Mouse (Mus musculus): ENCODE measurements at regions not wholly inside any gene's neighbourhood (a gene's known extent, or its start where the extent isn't known, plus 50 kb on each side); places are given as distances from the start of the nearest gene placed in this dataset.

GRCm38 (mm10) chr4:153120480-153120879 is 362.1 kb downstream of the Ajap1 start:
- WGBS, result 50% methylated on average over 6 of the region's 6 CpGs
- H3K27ac ChIP-seq (ENCODE audit: control insufficient read depth, insufficient read depth, low read depth, low read length, poor library complexity), result no peak overlapping the region
- no peak for TF ChIP-seq CTCF (IDR thresholded peaks at IDR 0.05; ENCODE audit: control insufficient read depth, insufficient read depth, low read length)
- TF ChIP-seq POLR2A (IDR thresholded peaks at IDR 0.05; ENCODE audit: borderline replicate concordance, control insufficient read depth, low read depth, low read length), result no peak
- H3K4me1 ChIP-seq (ENCODE audit: control insufficient read depth, insufficient read depth, low read length), result no peaks in the 10 kb centered on the region
- no peak overlapping the region for H3K4me3 ChIP-seq (replicated peaks; ENCODE audit: control insufficient read depth, low read depth, low read length)

- Histone ChIP-seq H3K27ac (ENCODE audit: control insufficient read depth, insufficient read depth, low read depth, low read length, poor library complexity) (no peak overlapping the region), H3K4me1 (ENCODE audit: control insufficient read depth, insufficient read depth, low read length) (no peaks in the 10 kb centered on the region), H3K4me3 (replicated peaks; ENCODE audit: control insufficient read depth, low read depth, low read length) (no peak overlapping the region)
- 70% methylated on average over 4 of the region's 4 CpGs for WGBS
- TF ChIP-seq POLR2A (IDR thresholded peaks at IDR 0.05; ENCODE audit: borderline replicate concordance, control insufficient read depth, low read depth, low read length), result no peak
- no peak for TF ChIP-seq CTCF (IDR thresholded peaks at IDR 0.05; ENCODE audit: control insufficient read depth, insufficient read depth, low read length)
Observed at GRCm38 (mm10) chr4:153119647-153120102, 362.9 kb downstream of the Ajap1 start.

GRCm38 (mm10) chr4:153118824-153119646 is 363.6 kb downstream of the Ajap1 start:
- Histone ChIP-seq H3K4me1 (ENCODE audit: control insufficient read depth, insufficient read depth, low read length) (no peaks in the 10 kb centered on the region), H3K4me3 (replicated peaks; ENCODE audit: control insufficient read depth, low read depth, low read length) (no peak overlapping the region), H3K27ac (ENCODE audit: control insufficient read depth, insufficient read depth, low read depth, low read length, poor library complexity) (no peak overlapping the region)
- TF ChIP-seq CTCF (IDR thresholded peaks at IDR 0.05; ENCODE audit: control insufficient read depth, insufficient read depth, low read length) (no peak), POLR2A (IDR thresholded peaks at IDR 0.05; ENCODE audit: borderline replicate concordance, control insufficient read depth, low read depth, low read length) (no peak)
- 72% methylated on average over 14 of the region's 14 CpGs for WGBS

GRCm38 (mm10) chr4:153114998-153115397 is 367.6 kb downstream of the Ajap1 start:
- TF ChIP-seq CTCF (IDR thresholded peaks at IDR 0.05; ENCODE audit: control insufficient read depth, insufficient read depth, low read length) (no peak), POLR2A (IDR thresholded peaks at IDR 0.05; ENCODE audit: borderline replicate concordance, control insufficient read depth, low read depth, low read length) (no peak)
- no peaks in the 10 kb centered on the region for H3K4me1 ChIP-seq (ENCODE audit: control insufficient read depth, insufficient read depth, low read length)
- no peak overlapping the region for H3K4me3 ChIP-seq (replicated peaks; ENCODE audit: control insufficient read depth, low read depth, low read length)
- no peak overlapping the region for H3K27ac ChIP-seq (ENCODE audit: control insufficient read depth, insufficient read depth, low read depth, low read length, poor library complexity)
- WGBS, result 54% methylated on average over 7 of the region's 7 CpGs

GRCm38 (mm10) chr4:153113577-153113976 is 369.0 kb downstream of the Ajap1 start:
- no peak for TF ChIP-seq POLR2A (IDR thresholded peaks at IDR 0.05; ENCODE audit: borderline replicate concordance, control insufficient read depth, low read depth, low read length)
- TF ChIP-seq CTCF (IDR thresholded peaks at IDR 0.05; ENCODE audit: control insufficient read depth, insufficient read depth, low read length), result no peak
- no peaks in the 10 kb centered on the region for H3K4me1 ChIP-seq (ENCODE audit: control insufficient read depth, insufficient read depth, low read length)
- WGBS, result 71% methylated on average over 2 of the region's 2 CpGs
- no peak overlapping the region for H3K4me3 ChIP-seq (replicated peaks; ENCODE audit: control insufficient read depth, low read depth, low read length)
- H3K27ac ChIP-seq (ENCODE audit: control insufficient read depth, insufficient read depth, low read depth, low read length, poor library complexity), result no peak overlapping the region

- no peak overlapping the region for H3K27ac ChIP-seq (ENCODE audit: control insufficient read depth, insufficient read depth, low read depth, low read length, poor library complexity)
- H3K4me3 ChIP-seq (replicated peaks; ENCODE audit: control insufficient read depth, low read depth, low read length), result no peak overlapping the region
- WGBS, result 39% methylated on average over 16 of the region's 16 CpGs
- no peaks in the 10 kb centered on the region for H3K4me1 ChIP-seq (ENCODE audit: control insufficient read depth, insufficient read depth, low read length)
- TF ChIP-seq POLR2A (IDR thresholded peaks at IDR 0.05; ENCODE audit: borderline replicate concordance, control insufficient read depth, low read depth, low read length) (no peak), CTCF (IDR thresholded peaks at IDR 0.05; ENCODE audit: control insufficient read depth, insufficient read depth, low read length) (no peak)
Observed at GRCm38 (mm10) chr4:153110291-153110746, 372.3 kb downstream of the Ajap1 start.

- no peak overlapping the region for H3K4me3 ChIP-seq (replicated peaks; ENCODE audit: control insufficient read depth, low read depth, low read length)
- WGBS, result 77% methylated on average over 12 of the region's 12 CpGs
- H3K4me1 ChIP-seq (ENCODE audit: control insufficient read depth, insufficient read depth, low read length), result no peaks in the 10 kb centered on the region
- H3K27ac ChIP-seq (ENCODE audit: control insufficient read depth, insufficient read depth, low read depth, low read length, poor library complexity), result no peak overlapping the region
- TF ChIP-seq POLR2A (IDR thresholded peaks at IDR 0.05; ENCODE audit: borderline replicate concordance, control insufficient read depth, low read depth, low read length), result no peak
- TF ChIP-seq CTCF (IDR thresholded peaks at IDR 0.05; ENCODE audit: control insufficient read depth, insufficient read depth, low read length), result no peak
Observed at GRCm38 (mm10) chr4:153098591-153098990, 384.0 kb downstream of the Ajap1 start.

- TF ChIP-seq CTCF (IDR thresholded peaks at IDR 0.05; ENCODE audit: control insufficient read depth, insufficient read depth, low read length), result no peak
- no peak for TF ChIP-seq POLR2A (IDR thresholded peaks at IDR 0.05; ENCODE audit: borderline replicate concordance, control insufficient read depth, low read depth, low read length)
- no peak overlapping the region for H3K4me3 ChIP-seq (replicated peaks; ENCODE audit: control insufficient read depth, low read depth, low read length)
- H3K27ac ChIP-seq (ENCODE audit: control insufficient read depth, insufficient read depth, low read depth, low read length, poor library complexity), result no peak overlapping the region
- H3K4me1 ChIP-seq (ENCODE audit: control insufficient read depth, insufficient read depth, low read length), result no peaks in the 10 kb centered on the region
- 33% methylated on average over 1 of the region's 1 CpGs for WGBS
Observed at GRCm38 (mm10) chr4:153097601-153098000, 385.0 kb downstream of the Ajap1 start.
